Mouse (Mus musculus) urinary bladder, postnatal 14 days (tissue): ENCODE results near the gene Pim2.
A peak's percentile ranks its signal among the peaks of the same experiment; 100 is the strongest.

Experiments
- DNase-seq: peaks from one replicate; pipeline ENCODE4 v3.0.0; 2021; ENCODE audit warnings: low spot score

The Pim2 gene

GRCm38 (mm10) chrX:7878007-7878419 is at the start of gene Pim2:
Gene Pim2 (plus strand): TSS chrX:7878262.
- peak; percentile 81 for DNase-seq

GRCm38 (mm10) chrX:7837146-7837545 is 40.9 kb upstream of the Pim2 start:
- DNase-seq, result no peak

GRCm38 (mm10) chrX:7840842-7841162 is 37.3 kb upstream of the Pim2 start:
- no peak for DNase-seq

- DNase-seq, result peak; percentile 95
These were observed 36.6 kb upstream of the Pim2 start, which contains the start of gene Otud5 for GRCm38 (mm10) chrX:7841163-7842162. Gene Otud5 (plus strand): TSS chrX:7841364.

- DNase-seq, result peak; percentile 3
These were observed 35.7 kb upstream of the Pim2 start for GRCm38 (mm10) chrX:7842318-7842717.

GRCm38 (mm10) chrX:7847845-7848244 is 30.2 kb upstream of the Pim2 start:
- no peak for DNase-seq

- no peak for DNase-seq
These were observed 23.5 kb upstream of the Pim2 start for GRCm38 (mm10) chrX:7854578-7854977.

GRCm38 (mm10) chrX:7859191-7859753 is 18.8 kb upstream of the Pim2 start:
- DNase-seq, result no peak

- no peak for DNase-seq
These were observed 14.9 kb upstream of the Pim2 start for GRCm38 (mm10) chrX:7863181-7863580.

- DNase-seq, result no peak
These were observed 13.5 kb upstream of the Pim2 start for GRCm38 (mm10) chrX:7864551-7864950.

- no peak for DNase-seq
These were observed 12.7 kb upstream of the Pim2 start for GRCm38 (mm10) chrX:7865343-7865742.

- no peak for DNase-seq
These were observed 12.3 kb upstream of the Pim2 start for GRCm38 (mm10) chrX:7865786-7866185.

GRCm38 (mm10) chrX:7867141-7867540 is 10.9 kb upstream of the Pim2 start:
- DNase-seq, result no peak

- no peak for DNase-seq
These were observed 9.6 kb upstream of the Pim2 start for GRCm38 (mm10) chrX:7868506-7868905.

- DNase-seq, result no peak
These were observed 8.2 kb upstream of the Pim2 start for GRCm38 (mm10) chrX:7869826-7870225.

GRCm38 (mm10) chrX:7878495-7878894 is 433 bp downstream of the Pim2 start:
- peak; percentile 4 for DNase-seq

- DNase-seq, result peak; percentile 43
These were observed 1.8 kb downstream of the Pim2 start for GRCm38 (mm10) chrX:7879819-7880218.

- DNase-seq, result peak; percentile 84
These were observed 5.9 kb downstream of the Pim2 start, which contains the start of gene Slc35a2 for GRCm38 (mm10) chrX:7883841-7884567. Gene Slc35a2 (plus strand): TSS chrX:7884028.

- no peak for DNase-seq
These were observed 20.1 kb downstream of the Pim2 start for GRCm38 (mm10) chrX:7898211-7898610.

- DNase-seq, result peak; percentile 88
These were observed 21.1 kb downstream of the Pim2 start, which contains the start of the genes Pqbp1 and Timm17b for GRCm38 (mm10) chrX:7898880-7899874. Gene Pqbp1 (minus strand): TSS chrX:7899269. Gene Timm17b (plus strand): TSS chrX:7899357.

GRCm38 (mm10) chrX:7904441-7904840 is 26.4 kb downstream of the Pim2 start:
- DNase-seq, result no peak
